Mouse (Mus musculus) retina, postnatal 1 day (tissue): ENCODE measurements around the gene Prmt3.
A peak's percentile ranks its signal among the peaks of the same experiment; 100 is the strongest.

Source experiments
- DNase-seq: peaks from one replicate; pipeline ENCODE4 v3.0.0-alpha.2; 2012

Gene Prmt3

GRCm38 (mm10) chr7:49803511-49803910 lies 25.4 kb downstream of the Prmt3 start:
- no peak for DNase-seq

GRCm38 (mm10) chr7:49804638-49805165 lies 26.6 kb downstream of the Prmt3 start:
- no peak for DNase-seq

- no peak for DNase-seq
Measured at GRCm38 (mm10) chr7:49805618-49806017, 27.5 kb downstream of the Prmt3 start.

- DNase-seq: no peak
Measured at GRCm38 (mm10) chr7:49807093-49807682, 29.0 kb downstream of the Prmt3 start.

GRCm38 (mm10) chr7:49807846-49808622 lies 29.9 kb downstream of the Prmt3 start:
- DNase-seq: peak; percentile 15

- no peak for DNase-seq
Measured at GRCm38 (mm10) chr7:49809100-49809499, 31.0 kb downstream of the Prmt3 start.

GRCm38 (mm10) chr7:49809562-49809961 lies 31.4 kb downstream of the Prmt3 start:
- peak; percentile 28 for DNase-seq

GRCm38 (mm10) chr7:49811346-49811745 lies 33.2 kb downstream of the Prmt3 start:
- DNase-seq: peak; percentile 24

GRCm38 (mm10) chr7:49819393-49819792 lies 41.2 kb downstream of the Prmt3 start:
- DNase-seq: no peak

- DNase-seq: no peak
Measured at GRCm38 (mm10) chr7:49821370-49821769, 43.2 kb downstream of the Prmt3 start.

GRCm38 (mm10) chr7:49822028-49822427 lies 43.9 kb downstream of the Prmt3 start:
- no peak for DNase-seq

GRCm38 (mm10) chr7:49823595-49823994 lies 45.4 kb downstream of the Prmt3 start:
- no peak for DNase-seq

GRCm38 (mm10) chr7:49824043-49824442 lies 45.9 kb downstream of the Prmt3 start:
- DNase-seq: no peak

- DNase-seq: no peak
Measured at GRCm38 (mm10) chr7:49824581-49824980, 46.4 kb downstream of the Prmt3 start.

GRCm38 (mm10) chr7:49825492-49825891 lies 47.3 kb downstream of the Prmt3 start:
- no peak for DNase-seq

GRCm38 (mm10) chr7:49827920-49828319 lies 49.8 kb downstream of the Prmt3 start:
- no peak for DNase-seq

- peak; percentile 80 for DNase-seq
Measured at GRCm38 (mm10) chr7:49842366-49843282, 64.5 kb downstream of the Prmt3 start.

GRCm38 (mm10) chr7:49843304-49843933 lies 65.3 kb downstream of the Prmt3 start:
- no peak for DNase-seq

GRCm38 (mm10) chr7:49847939-49848338 lies 69.8 kb downstream of the Prmt3 start:
- no peak for DNase-seq

GRCm38 (mm10) chr7:49853342-49854181 lies 75.4 kb downstream of the Prmt3 start:
- DNase-seq: no peak

GRCm38 (mm10) chr7:49857347-49857746 lies 79.2 kb downstream of the Prmt3 start:
- no peak for DNase-seq

GRCm38 (mm10) chr7:49858257-49858656 lies 80.1 kb downstream of the Prmt3 start:
- no peak for DNase-seq
